Mouse (Mus musculus) kidney, embryonic 16.5 days (tissue): ENCODE measurements at regions not wholly inside any gene's neighbourhood (a gene's known extent, or its start where the extent isn't known, plus 50 kb on each side); places are given as distances from the start of the nearest gene placed in this dataset.
A peak's percentile ranks its signal among the peaks of the same experiment; 100 is the strongest.

Source experiments
- ATAC-seq: fragments of 200-750 bp; cut with Nextera tagmentation; 2 replicates; pipeline ENCODE4 v1.8.0; 2017; ENCODE audit warnings: moderate TSS enrichment; ENCODE audit not compliant: low FRiP score, low TSS enrichment
- H3K27ac ChIP-seq: fragments of 300-500 bp; sonication (generic); 2 replicates; pipeline ENCODE4 v1.5.1; 2014; ENCODE audit warnings: low read length
- H3K27me3 ChIP-seq: fragments of 300-500 bp; sonication (generic); 2 replicates; pipeline ENCODE4 v1.6.1; 2014; ENCODE audit warnings: low read length, control low read depth, mixed read lengths; ENCODE audit not compliant: insufficient read depth
- H3K36me3 ChIP-seq: fragments of 300-500 bp; sonication (generic); 2 replicates; pipeline ENCODE4 v1.6.1; 2014; ENCODE audit warnings: low read length, control low read depth, mixed read lengths; ENCODE audit not compliant: insufficient read depth
- H3K4me1 ChIP-seq: fragments of 300-500 bp; sonication (generic); 2 replicates; pipeline ENCODE4 v1.6.1; 2014; ENCODE audit warnings: low read length, control low read depth, mixed read lengths; ENCODE audit not compliant: insufficient read depth
- H3K4me2 ChIP-seq: fragments of 300-500 bp; sonication (generic); replicated peaks from 2 replicates; pipeline ENCODE4 v1.6.1; 2014; ENCODE audit warnings: low read depth, low read length
- H3K4me3 ChIP-seq: fragments of 300-500 bp; sonication (generic); 2 replicates; pipeline ENCODE4 v1.5.1; 2014; ENCODE audit warnings: mild to moderate bottlenecking, low read length
- H3K9ac ChIP-seq: fragments of 300-500 bp; sonication (generic); replicated peaks from 2 replicates; pipeline ENCODE4 v1.6.1; 2014; ENCODE audit warnings: low read length
- H3K9me3 ChIP-seq: fragments of 300-500 bp; sonication (generic); 2 replicates; pipeline ENCODE4 v1.6.1; 2016; ENCODE audit warnings: low read length, control low read depth
- whole genome bisulfite sequencing: fragments of 180-500 bp; shearing (Covaris S2); extraction: QIAGEN DNeasy Blood & Tissue Kit; methylation state at CpG from one replicate; pipeline ENCODE4 v1.1.7; 2014; 5-methylcytosine and 5-hydroxymethylcytosine counted together

DNA sequence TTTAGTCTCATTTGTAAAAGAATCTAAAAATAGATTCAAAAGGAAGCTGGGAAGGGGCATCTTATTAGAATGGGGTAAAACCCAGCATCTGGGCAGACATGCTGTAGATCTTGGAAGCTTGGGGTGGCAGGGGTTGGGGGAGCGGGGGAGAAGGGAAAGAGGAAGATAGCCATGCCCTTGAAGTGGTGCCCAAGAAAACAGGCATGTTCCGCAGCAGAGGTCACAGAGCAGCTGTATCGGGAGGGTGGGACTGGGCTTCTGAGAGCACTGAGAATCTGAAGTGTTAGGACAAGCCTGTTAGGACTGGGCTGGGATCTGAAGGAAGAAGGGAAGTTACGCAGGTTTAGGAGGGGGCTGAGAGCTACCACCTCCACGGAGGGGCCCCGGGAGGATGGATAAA is 84.4 kb upstream of the Ankrd50 start:
- 53% methylated on average over 6 of the region's 6 CpGs for WGBS
- peaks cover 7% of the 10 kb centered on the region; the same call in 1 of the 2 replicates for H3K4me1 ChIP-seq
- no peak overlapping the region for H3K27ac ChIP-seq
- H3K36me3 ChIP-seq = no peaks in the 10 kb centered on the region
- H3K9ac ChIP-seq = no peak overlapping the region
- ATAC-seq = no peak
- no peaks in the 10 kb centered on the region for H3K9me3 ChIP-seq
- H3K4me3 ChIP-seq = no peak overlapping the region
- H3K27me3 ChIP-seq = no peaks in the 10 kb centered on the region
- no peak overlapping the region for H3K4me2 ChIP-seq

DNA sequence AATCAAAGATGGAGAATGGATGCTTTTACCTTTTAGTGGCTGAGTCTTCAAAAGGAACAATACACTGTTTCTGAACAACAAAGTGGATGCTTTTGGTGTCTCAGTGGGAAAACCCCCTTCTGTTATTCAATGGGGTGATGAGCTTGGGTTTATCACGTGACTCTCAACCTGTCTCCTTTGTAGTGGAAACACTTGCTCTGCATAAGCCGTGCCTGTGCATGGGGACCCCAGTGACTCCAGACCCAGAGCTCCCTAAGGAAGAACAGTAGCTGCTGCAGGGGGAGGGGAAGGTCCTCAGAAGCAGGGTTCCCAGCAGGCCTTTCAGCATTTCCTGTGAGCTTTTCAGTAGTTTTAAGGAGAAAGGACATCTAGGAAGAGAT is 83.9 kb upstream of the Ankrd50 start:
- no peak for ATAC-seq
- 31% methylated on average over 2 of the region's 2 CpGs for WGBS

GRCm38 (mm10) chr3:38567946-38568595 is 83.4 kb upstream of the Ankrd50 start:
- Histone ChIP-seq H3K36me3 (no peaks in the 10 kb centered on the region), H3K27ac (no peak overlapping the region), H3K9ac (no peak overlapping the region), H3K4me2 (no peak overlapping the region), H3K4me3 (no peak overlapping the region), H3K4me1 (peaks cover 3% of the 10 kb centered on the region; the same call in 1 of the 2 replicates), H3K27me3 (no peaks in the 10 kb centered on the region; the same call in 1 of the 2 replicates), H3K9me3 (no peaks in the 10 kb centered on the region)
- 70% methylated on average over 8 of the region's 8 CpGs for WGBS
- no peak for ATAC-seq

More for the DNA sequence above, 83.9 kb upstream of the Ankrd50 start:
- Histone ChIP-seq H3K27ac (no peak overlapping the region), H3K9ac (no peak overlapping the region), H3K27me3 (no peaks in the 10 kb centered on the region; the same call in 1 of the 2 replicates), H3K4me3 (no peak overlapping the region), H3K9me3 (no peaks in the 10 kb centered on the region), H3K4me1 (peaks cover 5% of the 10 kb centered on the region; the same call in 1 of the 2 replicates), H3K4me2 (no peak overlapping the region), H3K36me3 (no peaks in the 10 kb centered on the region)

DNA sequence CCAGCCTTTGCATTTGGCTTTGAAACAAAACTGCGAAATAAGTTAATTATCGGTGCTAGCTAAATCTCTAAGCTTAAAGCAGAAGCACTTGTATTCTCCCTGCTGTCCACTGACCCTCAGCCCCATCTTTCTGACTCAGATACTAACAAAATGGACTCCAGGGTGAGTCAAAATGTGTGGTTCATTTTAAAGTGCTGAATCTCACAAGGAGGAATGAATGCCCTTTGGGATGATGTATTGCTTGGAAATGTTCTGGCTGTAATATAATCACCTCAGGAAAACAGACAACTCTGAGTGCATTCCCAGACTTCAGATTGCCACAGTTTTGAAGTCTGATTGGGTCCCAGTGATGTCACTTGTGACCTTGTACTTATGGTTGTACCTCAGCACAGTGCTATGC is 81.9 kb upstream of the Ankrd50 start:
- no peak for ATAC-seq
- Histone ChIP-seq H3K4me2 (no peak overlapping the region), H3K36me3 (no peaks in the 10 kb centered on the region), H3K27me3 (no peaks in the 10 kb centered on the region; the same call in 1 of the 2 replicates), H3K4me3 (no peak overlapping the region), H3K9ac (no peak overlapping the region), H3K27ac (no peak overlapping the region), H3K9me3 (no peaks in the 10 kb centered on the region), H3K4me1 (peaks cover 3% of the 10 kb centered on the region; the same call in 1 of the 2 replicates)
- 96% methylated on average over 2 of the region's 2 CpGs for WGBS

- H3K4me1 ChIP-seq = peaks cover 3% of the 10 kb centered on the region; the same call in 1 of the 2 replicates
- H3K36me3 ChIP-seq = no peaks in the 10 kb centered on the region
- no peak overlapping the region for H3K4me3 ChIP-seq
- H3K27me3 ChIP-seq = no peaks in the 10 kb centered on the region; the same call in 1 of the 2 replicates
- H3K9ac ChIP-seq = no peak overlapping the region
- no peak overlapping the region for H3K4me2 ChIP-seq
- 31% methylated on average over 2 of the region's 2 CpGs for WGBS
- H3K27ac ChIP-seq = no peak overlapping the region
- ATAC-seq = no peak
- H3K9me3 ChIP-seq = no peaks in the 10 kb centered on the region
These were observed 80.2 kb upstream of the Ankrd50 start for GRCm38 (mm10) chr3:38564844-38565243.

DNA sequence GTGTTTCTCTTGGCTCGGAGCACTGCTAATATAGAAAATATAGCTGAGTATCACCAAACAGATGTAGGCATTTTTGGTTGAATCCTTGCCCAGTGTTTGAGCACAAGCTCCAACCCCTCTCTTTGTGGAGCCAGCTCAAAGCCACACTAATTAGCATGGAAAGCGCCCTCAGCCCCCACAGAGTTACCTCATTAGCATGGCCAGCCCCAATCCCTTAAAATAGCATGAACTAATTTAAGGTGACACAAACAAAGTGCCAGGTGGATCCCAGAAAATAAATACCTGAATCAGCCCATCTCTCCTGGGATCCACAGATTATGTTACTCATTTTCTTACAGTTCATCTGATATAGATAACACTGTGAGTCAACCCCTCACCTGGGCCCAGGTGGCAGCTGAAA is 79.7 kb upstream of the Ankrd50 start:
- no peak overlapping the region for H3K27ac ChIP-seq
- H3K4me3 ChIP-seq = no peak overlapping the region
- no peak overlapping the region for H3K4me2 ChIP-seq
- no peaks in the 10 kb centered on the region for H3K9me3 ChIP-seq
- peaks cover 3% of the 10 kb centered on the region; the same call in 1 of the 2 replicates for H3K4me1 ChIP-seq
- 55% methylated on average over 2 of the region's 2 CpGs for WGBS
- ATAC-seq = no peak
- H3K9ac ChIP-seq = no peak overlapping the region
- no peaks in the 10 kb centered on the region; the same call in 1 of the 2 replicates for H3K27me3 ChIP-seq
- no peaks in the 10 kb centered on the region for H3K36me3 ChIP-seq

DNA sequence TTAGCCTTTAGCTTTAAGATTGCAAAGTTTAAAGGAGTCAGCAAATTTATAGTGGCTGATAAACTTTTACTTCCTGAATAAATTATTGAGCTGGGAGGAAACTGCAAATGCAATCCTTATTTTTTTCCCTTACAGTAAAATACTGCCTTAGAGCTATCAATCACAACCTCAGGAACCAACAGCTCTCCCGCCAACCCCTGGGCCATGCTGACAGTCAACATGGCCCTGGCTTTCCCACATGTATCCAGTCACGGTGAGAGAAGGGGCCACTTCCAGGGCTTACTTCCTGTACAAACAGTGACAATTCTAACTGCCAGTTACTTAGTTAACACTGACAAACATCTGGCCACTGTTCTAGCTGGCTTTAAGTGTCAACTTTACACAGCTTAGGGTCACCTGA is 76.5 kb upstream of the Ankrd50 start:
- peak; percentile 27; the same call in 1 of the 2 replicates for ATAC-seq
- H3K4me1 ChIP-seq = no peaks in the 10 kb centered on the region
- no peak overlapping the region for H3K27ac ChIP-seq
- H3K36me3 ChIP-seq = no peaks in the 10 kb centered on the region
- no peak overlapping the region for H3K4me3 ChIP-seq
- 0 out of 2 replicates have a peak, but pooled peaks cover 2% of the 10 kb centered on the region for H3K9me3 ChIP-seq
- 14% methylated on average over 2 of the region's 2 CpGs for WGBS
- no peak overlapping the region for H3K4me2 ChIP-seq
- no peak overlapping the region for H3K9ac ChIP-seq
- H3K27me3 ChIP-seq = no peaks in the 10 kb centered on the region; the same call in 1 of the 2 replicates

- Histone ChIP-seq H3K36me3 (no peaks in the 10 kb centered on the region), H3K4me1 (no peaks in the 10 kb centered on the region), H3K4me3 (no peak overlapping the region), H3K27me3 (no peaks in the 10 kb centered on the region), H3K27ac (no peak overlapping the region), H3K9me3 (0 out of 2 replicates have a peak, but pooled peaks cover 2% of the 10 kb centered on the region), H3K9ac (no peak overlapping the region), H3K4me2 (no peak overlapping the region)
- ATAC-seq = no peak
- WGBS = 94% methylated on average over 5 of the region's 5 CpGs
These were observed 71.3 kb upstream of the Ankrd50 start for GRCm38 (mm10) chr3:38555939-38556338.

- ATAC-seq = no peak
- WGBS = 72% methylated on average over 4 of the region's 4 CpGs
These were observed 68.9 kb upstream of the Ankrd50 start for GRCm38 (mm10) chr3:38553470-38554043.

DNA sequence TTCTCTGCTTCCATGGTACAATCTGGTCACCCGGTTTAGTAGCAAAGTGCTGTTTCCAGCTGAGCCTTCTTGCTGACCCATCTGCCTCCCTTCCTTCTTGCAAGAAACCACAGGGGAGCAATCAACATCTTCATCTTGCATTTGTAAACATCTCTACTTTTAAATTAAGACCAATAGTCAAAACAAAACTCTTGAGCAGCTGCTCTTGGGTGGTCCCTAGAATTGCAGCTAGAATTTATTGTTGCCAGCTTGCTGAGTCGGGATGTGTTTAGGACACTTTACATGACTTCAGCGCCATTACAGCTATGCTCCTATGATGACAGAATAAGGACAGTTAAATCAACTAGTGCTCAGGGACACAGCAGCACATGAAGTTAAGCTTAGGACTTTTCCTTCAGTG is 62.4 kb upstream of the Ankrd50 start:
- Histone ChIP-seq H3K4me2 (no peak overlapping the region), H3K4me1 (no peaks in the 10 kb centered on the region), H3K9me3 (no peaks in the 10 kb centered on the region), H3K27ac (0 out of 2 replicates have a peak overlapping the region, but pooled peaks have one; percentile 8), H3K27me3 (no peaks in the 10 kb centered on the region), H3K4me3 (no peak overlapping the region), H3K9ac (no peak overlapping the region), H3K36me3 (no peaks in the 10 kb centered on the region)
- ATAC-seq = no peak
- 44% methylated on average over 3 of the region's 3 CpGs for WGBS

More at GRCm38 (mm10) chr3:38553470-38554043, 68.9 kb upstream of the Ankrd50 start:
- Histone ChIP-seq H3K4me1 (no peaks in the 10 kb centered on the region), H3K9ac (no peak overlapping the region), H3K4me3 (no peak overlapping the region), H3K27me3 (no peaks in the 10 kb centered on the region), H3K4me2 (no peak overlapping the region), H3K9me3 (0 out of 2 replicates have a peak, but pooled peaks cover under 1% of the 10 kb centered on the region), H3K36me3 (no peaks in the 10 kb centered on the region), H3K27ac (no peak overlapping the region)
